17 mouse cellular contexts compared by ENCODE assay signal in genomic region chr2:145729414-145729813, GRCm38 (mm10).
"Had no signal": no experiment of that assay in that cellular context is flagged by ENCODE, and none has a peak within 500 bp of the region (broad histone marks: within the 10 kb centered on the region; RNA-seq: fewer than 3 reads in every experiment).

No protein-coding gene starts in this region.

- H3K36me3 ChIP-seq: intestine, embryonic 15.5 days; liver, embryonic 13.5 days; midbrain, embryonic 12.5 days; midbrain, embryonic 15.5 days; neural tube, embryonic 13.5 days had no signal

- H3K27me3 ChIP-seq: intestine, embryonic 15.5 days; liver, embryonic 13.5 days; midbrain, embryonic 15.5 days; neural tube, embryonic 13.5 days had no signal

- DNase-seq: kidney, adult 11 months; kidney, adult 9 months; kidney, postnatal 25 days; layer of hippocampus, adult 9-11 months; layer of hippocampus, postnatal 36 days; liver, embryonic 13.5 days; lung, adult 2 months; retina, postnatal 1 day; right cerebral cortex, postnatal 25 days; thymus, adult 18-20 months; thymus, postnatal 36 days had no signal

- H3K4me3 ChIP-seq: intestine, embryonic 15.5 days; layer of hippocampus, adult 2 months; left cerebral cortex, adult 2 months; liver, embryonic 13.5 days; midbrain, embryonic 12.5 days; midbrain, embryonic 15.5 days; neural tube, embryonic 13.5 days had no signal
